Mouse (Mus musculus) gastrocnemius, adult 2 months (tissue): ENCODE results near the gene Scfd2. TPM values are rescaled to one million over a fixed set of nuclear protein-coding genes. Genes with fewer than 3 reads are reported as not detected.
A peak's percentile ranks its signal among the peaks of the same experiment; 100 is the strongest.

ENCODE experiments used
- DNase-seq: peaks from one replicate; pipeline ENCODE4 v3.0.0; 2022
- H3K27ac ChIP-seq: fragments of 200-600 bp; 2 replicates; pipeline ENCODE4 v1.8.1; 2022; ENCODE audit warnings: mild to moderate bottlenecking
- H3K4me3 ChIP-seq: fragments of 200-600 bp; 2 replicates; pipeline ENCODE4 v1.8.1; 2022; ENCODE audit warnings: mild to moderate bottlenecking, moderate library complexity
- CTCF ChIP-seq: fragments of 200-600 bp; IDR thresholded peaks from 2 replicates; pipeline ENCODE4 v1.8.1; 2022; ENCODE audit warnings: antibody characterized with exemption, mild to moderate bottlenecking, moderate library complexity
- intact Hi-C: fragments of 180-260 bp; cut with DNase I; formaldehyde crosslinking; loops from one replicate; pipeline ENCODE4 v1.15.1; 2025
- total RNA-seq, 2 experiments: library from RNA; stranded (reverse); gene quantifications; 2 replicates each; pipeline ENCODE4 v1.2.3; 2021

Gene Scfd2
- total RNA-seq, 2 experiments from 2014 or later, result 10.3 to 11.7 TPM

DNA sequence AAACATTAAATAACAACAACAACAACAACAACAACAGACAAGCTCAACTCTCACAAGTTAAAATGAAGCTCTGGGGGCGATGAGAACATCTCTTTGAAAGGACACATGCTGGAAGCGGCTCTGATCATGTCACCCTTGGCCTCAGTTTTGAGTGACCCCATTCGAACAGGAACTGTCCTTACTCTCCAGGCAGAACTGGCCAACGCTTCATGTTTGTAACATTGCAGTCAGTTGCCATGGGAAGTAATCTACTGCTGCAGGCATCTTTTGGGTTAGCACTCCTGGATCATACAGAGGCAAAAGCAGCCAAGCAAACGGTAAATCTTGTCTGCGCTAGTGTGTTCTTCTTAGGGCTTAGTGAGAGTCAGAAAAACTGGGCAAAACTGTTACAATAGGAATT lies 219.7 kb downstream of the Scfd2 start:
- H3K4me3 ChIP-seq, result no peak overlapping the region
- peak; percentile 65 for DNase-seq
- intact Hi-C loops, result loop anchor here (2.0 to 10.0 kb wide), 3 partner anchors 120 to 845 kb away; partner anchors contain the start of genes Fip1l1 and Scfd2
- TF ChIP-seq CTCF, result no peak
- H3K27ac ChIP-seq, result peak overlapping the region; percentile 54

DNA sequence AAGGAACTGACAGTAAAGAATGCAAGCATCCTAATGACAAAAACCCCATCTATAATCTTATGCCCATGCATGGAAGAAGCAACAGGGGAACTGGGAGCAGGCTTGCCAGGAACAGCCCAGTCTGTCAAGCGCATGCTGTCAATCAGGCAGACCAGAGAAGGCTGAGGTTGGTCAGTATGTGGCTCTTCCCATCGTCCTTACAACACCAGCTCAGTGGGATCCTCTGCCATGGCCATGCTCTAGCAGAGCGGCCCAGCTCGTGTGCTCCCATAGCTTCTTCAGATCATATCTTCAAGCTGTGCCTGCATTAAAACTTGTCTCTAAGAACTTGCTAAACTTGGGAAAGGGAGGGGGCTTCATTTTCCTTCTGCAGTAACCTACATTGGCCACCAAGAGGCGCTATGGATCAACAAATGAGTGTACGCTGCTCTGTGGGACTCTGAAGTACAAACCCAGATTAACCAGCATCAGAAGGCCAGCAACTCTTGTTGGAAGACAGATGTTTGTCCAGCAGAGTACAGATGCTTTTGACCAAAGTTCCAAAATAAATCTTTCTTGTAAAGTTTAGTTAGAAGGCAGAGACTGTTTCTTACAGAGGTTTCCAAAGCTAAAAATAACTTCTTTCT lies 220.2 kb downstream of the Scfd2 start:
- H3K4me3 ChIP-seq, result no peak overlapping the region
- DNase-seq, result peak; percentile 43
- peak; percentile 88 for TF ChIP-seq CTCF
- intact Hi-C loops, result loop anchor here (2.0 to 10.0 kb wide), 3 partner anchors 121 to 845 kb away; partner anchors contain the start of genes Fip1l1 and Scfd2
- H3K27ac ChIP-seq, result peak overlapping the region; percentile 54

DNA sequence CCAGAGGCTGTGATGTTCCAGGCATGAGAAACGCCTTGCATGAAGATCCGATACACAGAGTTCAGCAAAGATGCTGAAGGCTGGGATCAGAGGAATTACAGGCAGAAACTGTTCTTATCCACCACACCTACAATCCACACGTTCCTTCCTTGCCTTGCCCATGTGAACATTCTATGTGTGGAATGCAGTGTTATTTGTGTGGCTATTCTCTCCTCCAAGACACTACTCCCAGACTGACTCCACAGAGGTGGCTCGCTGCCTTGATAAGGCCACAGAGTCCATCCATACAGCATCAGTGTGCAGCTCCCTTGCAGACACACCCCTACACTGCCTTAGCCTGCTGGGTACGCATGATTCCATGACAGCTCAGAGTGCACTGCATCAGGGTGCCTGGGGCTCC lies 221.5 kb downstream of the Scfd2 start:
- TF ChIP-seq CTCF, result no peak
- Histone ChIP-seq H3K27ac (no peak overlapping the region), H3K4me3 (no peak overlapping the region)
- intact Hi-C loops, result loop anchor here (2.0 to 10.0 kb wide), 3 partner anchors 122 to 847 kb away; partner anchors contain the start of genes Fip1l1 and Scfd2
- DNase-seq, result no peak

DNA sequence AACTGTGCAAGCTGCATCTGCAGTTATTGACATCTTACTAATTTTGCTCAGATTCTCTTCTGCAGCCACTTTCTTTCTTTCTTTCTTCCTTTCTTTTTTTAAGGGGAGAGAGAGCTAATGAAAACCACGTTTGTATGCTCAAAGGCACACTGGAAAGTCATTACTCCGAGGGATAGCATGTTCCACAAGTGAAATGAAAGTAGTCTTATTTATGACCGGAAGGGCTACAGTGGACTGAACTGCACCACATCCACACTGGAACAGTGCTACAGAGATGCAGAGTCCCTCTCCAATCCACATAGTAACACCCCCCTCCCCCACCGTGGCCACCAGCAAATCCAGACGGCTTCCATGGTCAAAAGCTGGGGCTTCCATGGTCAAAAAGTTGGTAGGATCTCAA lies 224.3 kb downstream of the Scfd2 start:
- no peak for TF ChIP-seq CTCF
- intact Hi-C loops, result no loop called here
- H3K4me3 ChIP-seq, result no peak overlapping the region
- DNase-seq, result no peak
- no peak overlapping the region for H3K27ac ChIP-seq

DNA sequence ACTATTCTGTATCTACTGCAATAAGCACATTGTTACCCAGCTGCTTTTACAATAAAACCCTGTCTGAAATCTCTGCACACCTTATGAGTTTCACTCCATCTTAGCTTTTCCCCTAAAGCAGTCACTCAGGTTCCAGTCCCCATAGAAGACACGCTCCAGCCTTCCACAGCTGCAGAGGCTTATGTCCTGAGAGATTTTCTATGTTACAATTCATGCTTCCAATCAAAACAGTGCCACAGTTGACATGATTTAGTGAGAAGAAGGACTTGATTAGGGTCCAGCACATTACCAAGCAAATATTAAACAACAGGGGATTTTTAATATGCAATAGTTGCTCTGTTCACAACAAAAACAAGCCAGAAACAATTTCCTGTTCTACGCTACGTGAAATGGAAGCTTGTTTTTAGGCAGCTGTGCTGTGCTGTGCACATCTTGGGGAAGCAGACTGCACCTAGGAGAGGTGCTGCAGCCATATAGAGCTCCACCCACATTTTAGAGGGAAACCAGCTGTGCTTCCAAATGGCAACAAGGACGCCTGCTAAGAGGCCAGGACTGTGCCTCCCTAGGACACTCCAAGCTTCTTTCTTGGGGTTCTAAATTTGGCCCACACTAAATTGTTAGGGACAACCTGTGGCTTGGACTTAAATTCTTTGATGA lies 225.9 kb downstream of the Scfd2 start:
- Histone ChIP-seq H3K4me3 (no peak overlapping the region), H3K27ac (peak overlapping the region; percentile 39)
- DNase-seq, result no peak
- TF ChIP-seq CTCF, result no peak
- intact Hi-C loops, result no loop called here

DNA sequence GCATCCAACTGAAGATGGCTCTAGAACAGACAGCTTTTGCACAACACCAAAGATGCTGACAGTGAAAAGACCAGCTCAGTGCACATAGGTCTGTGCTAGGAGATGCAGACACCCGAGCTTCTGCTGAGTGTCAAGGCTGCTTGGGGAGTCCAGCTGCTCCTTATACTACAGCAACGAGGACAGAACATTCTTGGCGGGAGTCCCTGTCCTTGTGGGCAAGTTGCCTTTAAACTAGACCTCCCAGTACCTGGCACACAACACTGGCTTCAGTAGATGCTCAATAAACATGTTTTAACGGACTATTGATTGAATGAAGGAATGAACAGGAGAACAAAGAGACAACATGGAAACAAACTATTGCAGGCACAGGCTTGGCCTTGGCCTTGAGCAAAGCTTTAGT lies 226.8 kb downstream of the Scfd2 start:
- Histone ChIP-seq H3K4me3 (no peak overlapping the region), H3K27ac (0 out of 2 replicates have a peak overlapping the region, but pooled peaks have one; percentile 4)
- intact Hi-C loops, result no loop called here
- DNase-seq, result peak; percentile 73
- TF ChIP-seq CTCF, result no peak

DNA sequence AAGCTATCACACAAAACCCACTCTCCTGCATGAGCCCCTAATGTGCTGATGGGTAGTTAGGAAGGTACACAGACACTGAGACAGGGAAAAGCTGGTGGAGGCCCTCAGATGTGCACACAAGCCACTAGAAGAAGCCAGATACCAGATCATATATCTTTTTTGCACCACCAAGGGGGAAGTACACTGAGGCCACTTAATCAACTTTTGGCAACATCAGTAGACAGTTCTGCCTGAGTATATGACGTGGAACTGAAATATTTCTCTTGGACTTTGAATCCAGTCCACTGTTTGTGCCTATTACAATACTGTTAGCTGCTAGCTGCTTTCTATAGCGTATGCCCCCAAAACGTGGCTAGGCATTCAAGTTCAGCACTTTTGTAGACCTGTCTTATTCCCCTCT lies 229.2 kb downstream of the Scfd2 start:
- Histone ChIP-seq H3K27ac (no peak overlapping the region), H3K4me3 (no peak overlapping the region)
- TF ChIP-seq CTCF, result no peak
- intact Hi-C loops, result no loop called here
- DNase-seq, result no peak

DNA sequence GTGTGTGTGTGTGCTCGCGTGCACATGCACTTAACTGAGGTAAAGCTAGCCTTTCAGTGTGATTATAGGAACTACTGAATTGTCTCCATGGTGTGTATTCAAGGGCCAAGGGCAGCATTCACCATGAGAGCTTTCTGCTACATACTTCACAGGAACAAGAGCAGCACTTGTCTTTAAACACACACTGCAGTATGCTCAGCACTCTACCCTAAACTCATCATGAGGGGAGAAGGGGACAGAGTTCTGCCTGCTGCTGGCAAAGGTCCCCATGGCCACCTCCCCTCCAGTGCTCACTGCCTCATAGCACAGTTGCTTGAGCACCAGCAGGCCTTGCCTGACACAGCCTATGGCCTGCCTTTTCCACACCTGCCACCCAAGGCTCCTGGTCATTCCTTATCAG lies 230.1 kb downstream of the Scfd2 start:
- no peak for DNase-seq
- Histone ChIP-seq H3K27ac (no peak overlapping the region), H3K4me3 (no peak overlapping the region)
- intact Hi-C loops, result no loop called here
- TF ChIP-seq CTCF, result no peak

DNA sequence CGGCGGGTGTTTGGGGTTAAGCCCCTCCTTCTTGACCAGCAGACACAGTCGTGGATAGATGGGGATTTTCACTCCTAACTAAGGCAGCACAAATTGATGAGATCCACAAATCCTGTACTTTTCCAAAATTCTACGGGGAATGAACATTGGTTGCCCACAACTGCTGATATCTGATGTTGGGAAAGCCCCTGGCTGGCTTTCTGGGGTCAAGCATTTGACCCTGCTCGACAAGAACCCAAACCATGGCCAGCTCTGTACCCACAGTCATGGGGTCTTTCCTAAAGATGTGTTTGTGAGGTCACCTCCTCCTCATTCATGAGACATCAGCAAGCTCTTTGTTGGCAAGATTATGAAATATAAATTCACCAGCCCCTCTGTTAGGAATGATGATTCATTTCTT lies 230.6 kb downstream of the Scfd2 start:
- no peak for TF ChIP-seq CTCF
- H3K4me3 ChIP-seq, result no peak overlapping the region
- intact Hi-C loops, result no loop called here
- H3K27ac ChIP-seq, result no peak overlapping the region
- no peak for DNase-seq

DNA sequence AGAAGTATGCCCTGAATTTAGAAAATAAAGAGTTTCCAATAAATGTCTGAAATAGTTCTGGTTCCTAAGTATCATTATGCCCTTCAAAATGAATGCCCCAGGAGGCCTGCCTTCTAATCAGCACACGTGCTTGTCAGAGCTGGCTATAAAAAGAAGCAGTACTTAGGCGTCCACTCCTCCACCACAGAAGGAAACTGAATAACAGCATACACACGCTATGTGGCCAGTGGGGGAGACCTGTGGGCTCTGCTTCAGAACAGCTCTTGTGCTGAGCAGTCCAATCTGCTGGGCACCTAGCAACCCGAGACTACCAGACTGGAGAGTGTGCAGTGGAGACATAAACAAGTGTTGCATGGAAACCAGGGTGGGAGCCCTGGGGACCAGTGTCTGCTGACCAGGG lies 231.4 kb downstream of the Scfd2 start:
- H3K27ac ChIP-seq, result no peak overlapping the region
- intact Hi-C loops, result no loop called here
- DNase-seq, result no peak

DNA sequence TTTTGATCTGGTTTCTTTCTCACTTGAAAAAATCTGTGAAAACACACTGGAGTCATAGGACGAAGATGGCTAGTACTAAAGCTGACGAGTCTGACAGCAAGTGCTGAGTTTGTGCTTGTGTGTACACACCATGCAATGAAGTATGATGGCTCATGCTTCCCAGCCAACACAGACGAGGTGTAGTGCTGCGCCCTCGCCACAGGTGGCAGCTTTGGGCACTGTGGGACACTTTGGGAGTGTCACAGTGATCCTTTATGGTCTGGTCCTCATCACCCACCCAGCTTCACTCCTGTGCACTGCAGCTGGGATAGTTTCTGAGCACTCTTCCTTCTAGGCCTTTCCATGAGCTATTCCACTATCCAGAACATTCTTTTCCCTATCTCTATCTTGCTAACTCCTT lies 234.4 kb downstream of the Scfd2 start:
- intact Hi-C loops, result no loop called here
- no peak for DNase-seq
- H3K4me3 ChIP-seq, result no peak overlapping the region
- no peak for TF ChIP-seq CTCF
- H3K27ac ChIP-seq, result no peak overlapping the region

More for the DNA sequence above, 231.4 kb downstream of the Scfd2 start:
- H3K4me3 ChIP-seq, result no peak overlapping the region
- TF ChIP-seq CTCF, result no peak

DNA sequence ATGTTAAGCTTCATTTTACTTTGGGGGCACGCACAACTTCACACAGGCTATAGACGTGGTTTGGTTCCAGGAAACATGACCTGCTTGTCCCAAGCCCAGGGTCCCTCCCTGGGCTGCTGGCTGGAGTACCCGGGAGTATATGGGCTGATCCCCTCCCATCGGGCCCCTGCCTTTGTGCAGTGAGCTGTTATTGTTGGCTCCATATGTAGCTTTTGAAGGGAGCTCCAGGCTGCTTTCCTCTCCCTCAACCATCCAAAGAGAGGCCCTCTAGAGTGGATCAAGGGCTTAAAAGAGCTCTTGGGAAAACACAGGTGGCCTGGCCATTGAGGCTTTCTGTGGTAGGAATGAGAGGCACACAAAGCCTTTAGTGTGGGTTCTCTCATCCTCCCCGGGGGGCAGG lies 235.5 kb downstream of the Scfd2 start:
- intact Hi-C loops, result no loop called here
- no peak for TF ChIP-seq CTCF
- H3K27ac ChIP-seq, result no peak overlapping the region
- DNase-seq, result no peak
- no peak overlapping the region for H3K4me3 ChIP-seq

DNA sequence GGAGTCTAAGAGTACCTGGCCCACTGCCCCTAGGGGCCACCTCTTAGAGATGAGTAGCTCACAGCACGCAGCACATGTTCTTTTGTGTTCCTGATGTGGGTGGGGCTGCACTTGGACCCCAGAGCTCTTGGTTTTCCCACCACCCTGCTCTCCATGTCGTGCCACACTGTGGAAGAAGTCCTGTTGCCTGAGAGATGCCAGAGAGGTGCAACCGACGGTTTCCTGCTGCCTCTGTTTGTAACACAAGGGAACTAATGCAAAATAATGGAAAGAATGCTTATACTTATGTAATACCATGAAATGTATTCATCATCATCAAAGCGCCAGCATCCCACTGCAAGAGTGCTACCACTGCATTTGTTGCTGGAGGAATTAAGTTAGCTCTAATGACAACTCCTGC lies 238.0 kb downstream of the Scfd2 start:
- intact Hi-C loops, result no loop called here
- Histone ChIP-seq H3K27ac (no peak overlapping the region), H3K4me3 (no peak overlapping the region)
- TF ChIP-seq CTCF, result no peak
- DNase-seq, result no peak

DNA sequence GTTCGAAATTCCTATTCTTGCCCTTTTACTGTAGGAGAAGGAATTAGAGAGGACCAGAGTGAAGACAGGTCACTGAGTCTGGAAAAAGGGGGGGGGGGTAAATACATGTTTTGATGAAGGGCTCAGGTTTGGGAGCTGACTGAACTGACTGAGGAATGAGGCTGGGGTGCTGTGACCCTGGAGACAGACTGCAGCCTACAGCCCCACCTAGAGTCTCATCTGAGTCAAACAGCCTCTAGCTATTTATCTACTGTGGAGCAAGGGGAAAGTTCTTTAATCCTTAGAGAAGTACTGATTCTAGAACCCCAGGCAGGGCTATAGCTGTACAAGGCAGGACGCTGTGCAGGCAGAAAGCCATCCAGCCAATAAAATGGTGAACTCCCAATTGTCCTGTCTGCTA lies 239.5 kb downstream of the Scfd2 start:
- peak; percentile 39 for TF ChIP-seq CTCF
- Histone ChIP-seq H3K4me3 (no peak overlapping the region), H3K27ac (no peak overlapping the region)
- intact Hi-C loops, result no loop called here
- DNase-seq, result no peak
